Mouse (Mus musculus) forebrain, postnatal 0 days (tissue): ENCODE results near the gene Fdx1. TPM values are rescaled to one million over a fixed set of nuclear protein-coding genes. Genes with fewer than 3 reads are reported as not detected.

Source experiments
- ATAC-seq: fragments of 200-750 bp; cut with Nextera tagmentation; 2 replicates; pipeline ENCODE4 v1.8.0; 2017; ENCODE audit warnings: mild to moderate bottlenecking, moderate library complexity
- DNase-seq: peaks from one replicate; pipeline ENCODE4 v3.0.0-alpha.2; 2015
- H3K27ac ChIP-seq: fragments of 300-500 bp; sonication (generic); 2 replicates; pipeline ENCODE4 v1.5.1; 2014; ENCODE audit warnings: low read depth, mild to moderate bottlenecking, antibody characterized with exemption, low read length, moderate library complexity, mixed read lengths
- H3K27me3 ChIP-seq: fragments of 300-500 bp; sonication (generic); 2 replicates; pipeline ENCODE4 v1.6.1; 2014; ENCODE audit warnings: mild to moderate bottlenecking, low read length, mixed read lengths; ENCODE audit not compliant: insufficient read depth
- H3K36me3 ChIP-seq: fragments of 300-500 bp; sonication (generic); 2 replicates; pipeline ENCODE4 v1.6.1; 2014; ENCODE audit warnings: mild to moderate bottlenecking, moderate library complexity; ENCODE audit not compliant: insufficient read depth
- H3K4me1 ChIP-seq: fragments of 300-500 bp; sonication (generic); 2 replicates; pipeline ENCODE4 v1.6.1; 2014; ENCODE audit warnings: antibody characterized with exemption; ENCODE audit not compliant: insufficient read depth
- H3K4me2 ChIP-seq: fragments of 300-500 bp; sonication (generic); 2 replicates; pipeline ENCODE4 v1.6.1; 2014; ENCODE audit warnings: low read depth, mild to moderate bottlenecking, moderate library complexity
- H3K4me3 ChIP-seq: fragments of 300-500 bp; sonication (generic); 2 replicates; pipeline ENCODE4 v1.5.1; 2014; ENCODE audit warnings: low read depth, low read length, mixed read lengths
- H3K9ac ChIP-seq: fragments of 300-500 bp; sonication (generic); 2 replicates; pipeline ENCODE4 v1.6.1; 2014; ENCODE audit warnings: mild to moderate bottlenecking
- H3K9me3 ChIP-seq: fragments of 300-500 bp; sonication (generic); 2 replicates; pipeline ENCODE4 v1.6.1; 2016; ENCODE audit warnings: low read length
- CTCF ChIP-seq: sonication (generic); IDR thresholded peaks from 2 replicates; pipeline ENCODE4 v1.5.1; 2016; ENCODE audit warnings: antibody characterized with exemption, control low read depth, low read depth
- WGBS: fragments of 180-500 bp; shearing (Covaris S2); extraction: QIAGEN DNeasy Blood & Tissue Kit; methylation state at CpG from one replicate; pipeline ENCODE4 v1.1.7; 2014; 5-methylcytosine and 5-hydroxymethylcytosine counted together
- polyA plus RNA-seq: library from polyadenylated mRNA; unstranded; fragments of >200 nt; fragmentation: Nextera tagmentation; extraction: Ambion mirVana; gene quantifications from 2 replicates; pipeline ENCODE4 v1.2.1, GENCODE M21; 2015
- total RNA-seq: library from RNA; depleted of rRNA; stranded (reverse); fragments of >200 nt; gene quantifications from 2 replicates; pipeline ENCODE4 v1.2.3, GENCODE M21; 2014

Fdx1 gene
- total and polyA plus RNA-seq, 2 experiments from 2014 or later = 23.0 to 45.2 TPM

- peaks cover 34% of the 10 kb centered on the region for H3K36me3 ChIP-seq
- no peak for ATAC-seq
- WGBS = 71% methylated on average over 3 of the region's 3 CpGs
Measured at GRCm38 (mm10) chr9:51950225-51950624, 13.1 kb downstream of the Fdx1 start.

GRCm38 (mm10) chr9:51943934-51944333 is 19.4 kb downstream of the Fdx1 start:
- Histone ChIP-seq H3K9ac (no peak overlapping the region), H3K27me3 (no peaks in the 10 kb centered on the region), H3K27ac (no peak overlapping the region), H3K4me2 (no peak overlapping the region), H3K4me3 (no peak overlapping the region), H3K36me3 (peaks cover 22% of the 10 kb centered on the region), H3K9me3 (no peaks in the 10 kb centered on the region), H3K4me1 (no peaks in the 10 kb centered on the region)
- no peak for TF ChIP-seq CTCF
- DNase-seq = no peak
- WGBS = 92% methylated on average over 6 of the region's 6 CpGs
- no peak for ATAC-seq

More at GRCm38 (mm10) chr9:51950225-51950624, 13.1 kb downstream of the Fdx1 start:
- Histone ChIP-seq H3K4me3 (no peak overlapping the region), H3K4me1 (0 out of 2 replicates have a peak, but pooled peaks cover 2% of the 10 kb centered on the region), H3K4me2 (no peak overlapping the region), H3K9me3 (no peaks in the 10 kb centered on the region), H3K27me3 (no peaks in the 10 kb centered on the region), H3K27ac (no peak overlapping the region), H3K9ac (no peak overlapping the region)
- DNase-seq = no peak
- no peak for TF ChIP-seq CTCF

GRCm38 (mm10) chr9:51934641-51935040 is 28.7 kb downstream of the Fdx1 start:
- no peak for TF ChIP-seq CTCF
- DNase-seq (no peak), ATAC-seq (no peak)
- Histone ChIP-seq H3K9ac (no peak overlapping the region), H3K4me1 (no peaks in the 10 kb centered on the region), H3K9me3 (no peaks in the 10 kb centered on the region), H3K27ac (no peak overlapping the region), H3K36me3 (no peaks in the 10 kb centered on the region), H3K27me3 (no peaks in the 10 kb centered on the region), H3K4me3 (no peak overlapping the region), H3K4me2 (no peak overlapping the region)
- 69% methylated on average over 1 of the region's 1 CpGs for WGBS

- ATAC-seq = no peak
- H3K27me3 ChIP-seq = no peaks in the 10 kb centered on the region
Measured at GRCm38 (mm10) chr9:51931997-51932396, 31.4 kb downstream of the Fdx1 start.

GRCm38 (mm10) chr9:51931054-51931690 is 32.2 kb downstream of the Fdx1 start:
- 87% methylated on average over 7 of the region's 7 CpGs for WGBS
- DNase-seq (no peak), ATAC-seq (no peak)
- H3K4me1 ChIP-seq = no peaks in the 10 kb centered on the region
- no peaks in the 10 kb centered on the region for H3K27me3 ChIP-seq
- no peak overlapping the region for H3K27ac ChIP-seq
- H3K4me3 ChIP-seq = no peak overlapping the region
- no peaks in the 10 kb centered on the region for H3K36me3 ChIP-seq
- no peak overlapping the region for H3K9ac ChIP-seq
- H3K4me2 ChIP-seq = no peak overlapping the region
- TF ChIP-seq CTCF = no peak
- H3K9me3 ChIP-seq = no peaks in the 10 kb centered on the region

More at GRCm38 (mm10) chr9:51931997-51932396, 31.4 kb downstream of the Fdx1 start:
- DNase-seq = no peak
- no peak overlapping the region for H3K9ac ChIP-seq
- no peak overlapping the region for H3K4me3 ChIP-seq
- no peak for TF ChIP-seq CTCF
- 86% methylated on average over 3 of the region's 3 CpGs for WGBS
- no peaks in the 10 kb centered on the region for H3K4me1 ChIP-seq
- H3K36me3 ChIP-seq = no peaks in the 10 kb centered on the region
- no peak overlapping the region for H3K4me2 ChIP-seq
- H3K27ac ChIP-seq = no peak overlapping the region
- H3K9me3 ChIP-seq = no peaks in the 10 kb centered on the region

GRCm38 (mm10) chr9:51929972-51930371 is 33.4 kb downstream of the Fdx1 start:
- no peaks in the 10 kb centered on the region for H3K4me1 ChIP-seq
- ATAC-seq (no peak), DNase-seq (no peak)
- WGBS = 83% methylated on average over 5 of the region's 5 CpGs
- no peaks in the 10 kb centered on the region for H3K27me3 ChIP-seq
- H3K27ac ChIP-seq = no peak overlapping the region
- no peaks in the 10 kb centered on the region for H3K36me3 ChIP-seq
- no peaks in the 10 kb centered on the region for H3K9me3 ChIP-seq
- H3K4me3 ChIP-seq = no peak overlapping the region
- no peak overlapping the region for H3K4me2 ChIP-seq
- no peak overlapping the region for H3K9ac ChIP-seq
- no peak for TF ChIP-seq CTCF

GRCm38 (mm10) chr9:51928659-51929058 is 34.7 kb downstream of the Fdx1 start:
- Histone ChIP-seq H3K4me3 (no peak overlapping the region), H3K36me3 (no peaks in the 10 kb centered on the region), H3K9ac (no peak overlapping the region), H3K9me3 (no peaks in the 10 kb centered on the region), H3K27ac (no peak overlapping the region), H3K4me1 (no peaks in the 10 kb centered on the region), H3K27me3 (no peaks in the 10 kb centered on the region), H3K4me2 (no peak overlapping the region)
- no peak for ATAC-seq
- 55% methylated on average over 7 of the region's 7 CpGs for WGBS
- no peak for TF ChIP-seq CTCF
- no peak for DNase-seq
